Mouse (Mus musculus) hindbrain, postnatal 0 days (tissue): ENCODE measurements around the gene Dpt. TPM values are rescaled to one million over a fixed set of nuclear protein-coding genes. Genes with fewer than 3 reads are reported as not detected.

Experiments
- ATAC-seq: fragments of 200-750 bp; cut with Nextera tagmentation; 2 replicates; pipeline ENCODE4 v1.8.0; 2017; ENCODE audit warnings: mild to moderate bottlenecking, moderate TSS enrichment, moderate library complexity
- DNase-seq: peaks from one replicate; pipeline ENCODE4 v3.0.0-alpha.2; 2015; ENCODE audit warnings: low spot score
- H3K27ac ChIP-seq: fragments of 300-500 bp; sonication (generic); 2 replicates; pipeline ENCODE4 v1.5.1; 2014; ENCODE audit warnings: mild to moderate bottlenecking
- H3K27me3 ChIP-seq: fragments of 300-500 bp; sonication (generic); 2 replicates; pipeline ENCODE4 v1.6.1; 2014; ENCODE audit warnings: low read length, mixed read lengths; ENCODE audit not compliant: insufficient read depth
- H3K36me3 ChIP-seq: fragments of 300-500 bp; sonication (generic); 2 replicates; pipeline ENCODE4 v1.6.1; 2014; ENCODE audit warnings: low read length, mixed read lengths; ENCODE audit not compliant: insufficient read depth
- H3K4me1 ChIP-seq: fragments of 300-500 bp; sonication (generic); 2 replicates; pipeline ENCODE4 v1.6.1; 2014; ENCODE audit warnings: antibody characterized with exemption, low read length, mixed read lengths; ENCODE audit not compliant: insufficient read depth
- H3K4me2 ChIP-seq: fragments of 300-500 bp; sonication (generic); 2 replicates; pipeline ENCODE4 v1.6.1; 2014; ENCODE audit warnings: low read depth, mild to moderate bottlenecking, low read length, moderate library complexity, mixed read lengths
- H3K4me3 ChIP-seq: fragments of 300-500 bp; sonication (generic); 2 replicates; pipeline ENCODE4 v1.5.1; 2014; ENCODE audit warnings: low read length
- H3K9ac ChIP-seq: fragments of 300-500 bp; sonication (generic); replicated peaks from 2 replicates; pipeline ENCODE4 v1.6.1; 2014; ENCODE audit warnings: mild to moderate bottlenecking, low read length, moderate library complexity, mixed read lengths
- H3K9me3 ChIP-seq: fragments of 300-500 bp; sonication (generic); 2 replicates; pipeline ENCODE4 v1.6.1; 2016; ENCODE audit warnings: low read length, mixed read lengths
- CTCF ChIP-seq: IDR thresholded peaks from 2 replicates; pipeline ENCODE4 v1.5.1; 2016; ENCODE audit warnings: antibody characterized with exemption, control low read depth, low read depth
- WGBS: fragments of 180-500 bp; shearing (Covaris S2); extraction: QIAGEN DNeasy Blood & Tissue Kit; methylation state at CpG from one replicate; pipeline ENCODE4 v1.1.7; 2014; 5-methylcytosine and 5-hydroxymethylcytosine counted together
- polyA plus RNA-seq: library from polyadenylated mRNA; unstranded; fragments of >200 nt; fragmentation: Nextera tagmentation; extraction: Ambion mirVana; gene quantifications from 2 replicates; pipeline ENCODE4 v1.2.1, GENCODE M21; 2015
- total RNA-seq: library from RNA; depleted of rRNA; stranded (reverse); fragments of >200 nt; gene quantifications from 2 replicates; pipeline ENCODE4 v1.2.3, GENCODE M21; 2014; rRNA removed

The Dpt gene
- total RNA-seq (0.14 and 0.68 TPM in 2 replicates), polyA plus RNA-seq (0.83 and 1.1 TPM in 2 replicates)

DNA sequence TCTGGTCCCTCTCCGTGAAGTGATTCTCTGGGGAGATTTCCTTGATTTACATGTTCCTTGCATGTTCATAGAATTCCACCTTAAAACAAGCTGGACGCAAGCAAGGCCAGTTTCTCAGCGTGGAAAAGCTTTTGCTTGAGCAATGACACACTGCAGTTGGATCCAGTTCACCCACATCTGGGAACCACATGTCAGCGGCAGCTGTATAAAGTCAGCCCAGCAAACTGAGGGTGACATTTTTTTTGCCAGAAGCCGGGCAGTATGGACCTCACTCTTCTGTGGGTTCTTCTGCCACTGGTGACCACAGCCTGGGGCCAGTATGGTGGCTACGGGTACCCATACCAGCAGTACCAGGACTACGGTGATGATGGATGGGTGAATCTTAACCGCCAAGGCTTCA is at the start of gene Dpt:
Gene Dpt (plus strand): TSS at position 174 of the 400 bp plus-strand sequence.
- no peak for TF ChIP-seq CTCF
- no peak within 1 kb of the TSS for H3K9ac ChIP-seq
- H3K4me1 ChIP-seq, result no peaks in the 10 kb centered on the region
- DNase-seq (no peak), ATAC-seq (no peak)
- no peaks in the 10 kb centered on the region for H3K27me3 ChIP-seq
- H3K4me2 ChIP-seq, result no peak within 1 kb of the TSS
- no peak within 1 kb of the TSS for H3K4me3 ChIP-seq
- no peak within 1 kb of the TSS for H3K27ac ChIP-seq
- no peaks in the 10 kb centered on the region for H3K36me3 ChIP-seq
- 90% methylated on average over 8 of the region's 8 CpGs for WGBS
- no peaks in the 10 kb centered on the region for H3K9me3 ChIP-seq

DNA sequence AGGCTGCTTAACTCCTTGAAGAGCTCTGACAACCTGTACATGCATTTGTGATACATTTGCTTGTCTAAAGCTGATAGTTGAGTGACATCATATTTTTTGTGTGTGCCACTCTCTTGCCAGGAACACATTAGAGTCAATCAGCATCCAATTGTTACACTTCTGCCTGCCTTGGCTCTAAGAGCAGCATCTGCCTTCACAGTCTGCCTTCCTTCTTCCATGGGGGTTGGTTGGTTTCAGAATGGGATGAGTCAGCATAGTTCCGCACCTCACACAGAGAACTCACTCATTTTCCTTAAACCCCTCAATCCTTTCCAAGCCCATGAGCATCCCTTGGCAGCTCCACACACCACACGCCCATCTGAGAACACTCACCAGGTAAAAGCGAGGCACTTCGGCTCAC is 42.7 kb upstream of the Dpt start:
- H3K36me3 ChIP-seq, result no peaks in the 10 kb centered on the region
- H3K27ac ChIP-seq, result no peak overlapping the region
- ATAC-seq (no peak), DNase-seq (no peak)
- H3K9ac ChIP-seq, result no peak overlapping the region
- H3K27me3 ChIP-seq, result no peaks in the 10 kb centered on the region
- TF ChIP-seq CTCF, result no peak
- no peaks in the 10 kb centered on the region for H3K9me3 ChIP-seq
- H3K4me3 ChIP-seq, result no peak overlapping the region
- H3K4me2 ChIP-seq, result no peak overlapping the region
- no peaks in the 10 kb centered on the region for H3K4me1 ChIP-seq
- WGBS, result 90% methylated on average over 4 of the region's 4 CpGs

DNA sequence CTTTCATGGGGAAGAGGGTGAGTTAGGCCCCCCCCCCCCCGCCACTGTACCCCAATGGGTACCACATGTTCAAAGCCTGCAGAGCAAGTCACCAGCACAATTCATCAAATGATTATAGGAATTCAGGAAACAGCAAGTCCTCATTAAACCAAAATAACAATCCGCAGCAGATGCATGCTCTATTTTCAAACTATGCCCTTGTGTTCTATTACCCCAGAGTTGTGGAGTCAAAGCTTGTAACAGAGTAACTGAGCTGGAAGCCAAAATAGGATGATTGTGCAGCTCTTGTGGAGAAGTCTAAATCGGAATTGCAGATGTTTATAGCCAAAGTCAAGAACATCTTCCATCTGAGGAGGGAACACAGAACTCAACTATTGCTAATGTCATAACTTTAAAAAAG is 40.8 kb upstream of the Dpt start:
- Histone ChIP-seq H3K9me3 (no peaks in the 10 kb centered on the region), H3K27ac (no peak overlapping the region), H3K4me1 (no peaks in the 10 kb centered on the region), H3K4me2 (no peak overlapping the region), H3K36me3 (no peaks in the 10 kb centered on the region), H3K4me3 (no peak overlapping the region), H3K27me3 (no peaks in the 10 kb centered on the region), H3K9ac (no peak overlapping the region)
- ATAC-seq (no peak), DNase-seq (no peak)
- TF ChIP-seq CTCF, result no peak
- 86% methylated on average over 3 of the region's 3 CpGs for WGBS

DNA sequence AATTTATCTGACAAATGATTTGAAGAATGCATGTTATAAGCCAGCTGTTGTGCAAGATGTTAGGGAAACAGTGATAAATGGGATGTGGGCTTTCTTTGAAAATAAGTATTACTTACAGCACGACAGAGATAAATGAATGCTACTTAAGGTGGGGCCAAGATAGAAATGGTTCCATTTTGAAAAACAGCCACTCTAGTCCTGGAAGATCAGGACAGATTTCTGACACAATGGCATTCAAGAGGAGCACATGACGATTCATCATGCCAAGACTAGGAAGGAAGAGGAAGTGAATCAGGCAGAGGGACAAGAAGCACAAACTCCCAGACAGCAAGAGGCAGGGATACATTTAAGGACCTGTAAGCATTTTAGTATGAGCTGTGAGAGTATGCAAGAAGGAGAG is 39.5 kb upstream of the Dpt start:
- Histone ChIP-seq H3K4me1 (no peaks in the 10 kb centered on the region), H3K4me3 (no peak overlapping the region), H3K9ac (no peak overlapping the region), H3K9me3 (no peaks in the 10 kb centered on the region), H3K27ac (no peak overlapping the region), H3K4me2 (no peak overlapping the region), H3K36me3 (no peaks in the 10 kb centered on the region), H3K27me3 (no peaks in the 10 kb centered on the region)
- WGBS, result 61% methylated on average over 2 of the region's 2 CpGs
- no peak for DNase-seq
- no peak for ATAC-seq
- TF ChIP-seq CTCF, result no peak

DNA sequence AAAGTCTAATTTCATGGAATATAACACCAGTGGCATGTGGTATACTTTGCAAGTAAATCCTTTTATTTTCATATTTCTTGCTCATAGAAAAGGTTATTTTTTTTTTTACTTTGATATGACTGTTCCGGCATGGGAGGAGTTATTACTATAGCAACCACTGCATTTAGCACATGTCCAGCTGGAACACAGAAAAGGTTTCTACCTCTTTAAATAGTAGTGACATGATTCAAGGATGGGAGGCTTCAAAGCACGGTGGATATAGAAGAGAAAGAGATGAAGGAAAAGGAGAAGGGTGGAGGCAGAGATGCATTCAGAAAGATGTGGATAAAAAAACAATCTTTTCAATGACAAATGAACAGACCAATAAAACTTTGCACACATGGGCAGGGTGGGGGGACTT is 38.0 kb upstream of the Dpt start:
- H3K27ac ChIP-seq, result no peak overlapping the region
- no peaks in the 10 kb centered on the region for H3K36me3 ChIP-seq
- H3K9me3 ChIP-seq, result no peaks in the 10 kb centered on the region
- no peak overlapping the region for H3K4me3 ChIP-seq
- H3K4me1 ChIP-seq, result no peaks in the 10 kb centered on the region
- DNase-seq (no peak), ATAC-seq (no peak)
- WGBS, result 52% methylated on average over 2 of the region's 2 CpGs
- no peaks in the 10 kb centered on the region for H3K27me3 ChIP-seq
- TF ChIP-seq CTCF, result no peak
- H3K4me2 ChIP-seq, result no peak overlapping the region
- H3K9ac ChIP-seq, result no peak overlapping the region

DNA sequence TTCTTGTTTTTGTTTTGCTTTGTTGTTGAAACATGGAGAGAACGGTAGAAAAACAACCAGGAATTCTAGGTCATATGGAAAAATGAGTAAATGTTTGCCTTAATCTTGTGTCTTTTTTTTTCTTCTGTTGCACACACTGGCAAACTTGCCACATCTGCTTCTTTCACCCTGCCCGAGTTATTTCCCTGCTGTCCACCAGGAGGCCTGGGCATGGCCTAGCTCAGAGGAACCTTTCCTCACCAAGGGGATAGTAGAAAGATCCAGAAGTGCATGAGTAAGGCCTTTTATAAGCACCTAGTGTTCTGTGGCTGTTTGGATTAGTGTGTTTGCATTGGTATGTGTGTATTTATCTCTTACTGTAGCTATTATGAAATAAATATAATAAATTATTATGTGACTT is 34.2 kb upstream of the Dpt start:
- ATAC-seq (no peak), DNase-seq (no peak)
- Histone ChIP-seq H3K4me2 (no peak overlapping the region), H3K36me3 (no peaks in the 10 kb centered on the region), H3K27me3 (no peaks in the 10 kb centered on the region), H3K9ac (no peak overlapping the region), H3K4me1 (no peaks in the 10 kb centered on the region), H3K27ac (no peak overlapping the region), H3K4me3 (no peak overlapping the region), H3K9me3 (no peaks in the 10 kb centered on the region)
- TF ChIP-seq CTCF, result peak; percentile 52
- 66% methylated on average over 2 of the region's 2 CpGs for WGBS

DNA sequence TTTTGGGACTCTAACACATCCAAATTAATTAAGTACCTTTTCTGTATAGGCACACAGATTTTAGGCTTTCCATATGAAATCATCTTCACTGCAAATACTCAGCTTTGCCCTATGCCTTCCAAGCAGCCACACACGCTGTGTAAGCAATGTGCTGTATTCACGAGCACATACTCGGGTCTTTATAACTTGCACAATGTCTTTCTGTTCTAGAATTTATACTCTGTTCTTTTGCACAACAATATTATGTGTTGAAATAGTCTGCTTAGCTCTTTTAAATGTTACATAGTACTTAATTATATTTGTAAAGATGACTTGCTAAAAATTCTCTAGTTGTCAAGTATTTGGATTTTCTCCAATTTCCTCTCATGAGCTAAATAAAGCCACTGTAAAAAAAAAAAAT is 29.8 kb upstream of the Dpt start:
- H3K36me3 ChIP-seq, result no peaks in the 10 kb centered on the region
- no peak overlapping the region for H3K27ac ChIP-seq
- no peaks in the 10 kb centered on the region for H3K27me3 ChIP-seq
- H3K4me1 ChIP-seq, result no peaks in the 10 kb centered on the region
- WGBS, result 58% methylated on average over 3 of the region's 3 CpGs
- no peak for TF ChIP-seq CTCF
- no peaks in the 10 kb centered on the region for H3K9me3 ChIP-seq
- no peak overlapping the region for H3K9ac ChIP-seq
- DNase-seq (no peak), ATAC-seq (no peak)
- no peak overlapping the region for H3K4me2 ChIP-seq
- H3K4me3 ChIP-seq, result no peak overlapping the region
